Mouse (Mus musculus) layer of hippocampus, postnatal 14 days (tissue): ENCODE measurements around the gene Crtc3. TPM values are rescaled to one million over a fixed set of nuclear protein-coding genes. Genes with fewer than 3 reads are reported as not detected.

Experiments used
- DNase-seq, 2 experiments: peaks; one replicate each; pipeline ENCODE4 v3.0.0; 2021 to 2022; ENCODE audit warnings: low spot score in 2 of 2, mixed read lengths in 1 of 2
- long read RNA-seq, 2 experiments: library from polyadenylated mRNA; stranded (forward); transcript quantifications; one replicate each; pipeline ENCODE4 v2.0.0; 2021
- total RNA-seq, 2 experiments: library from RNA; stranded (reverse); gene quantifications; 2 replicates each; pipeline ENCODE4 v1.2.3; 2021

Crtc3 gene
- total RNA-seq = 10 to 100 TPM; 20.9 to 21.7 TPM
- long read RNA-seq, experiment 1, full-length matches to known transcripts = 2 of 2 reads
- long read RNA-seq, experiment 1, partial matches to known transcripts = 0 of 2 reads
- long read RNA-seq, experiment 1, other reads (novel, unspliced or antisense) = 0 of 2 reads
- long read RNA-seq, experiment 2, full-length matches to known transcripts = 1 of 5 reads
- long read RNA-seq, experiment 2, partial matches to known transcripts = 1 of 5 reads
- long read RNA-seq, experiment 2, other reads (novel, unspliced or antisense) = 3 of 5 reads

- DNase-seq = peak; percentile 62 to 73
These were observed at the start of gene Crtc3 for GRCm38 (mm10) chr7:80688556-80689220. Gene Crtc3 (minus strand): TSS chr7:80688877.

GRCm38 (mm10) chr7:80736199-80736598 is 47.5 kb upstream of the Crtc3 start:
- DNase-seq = no peak

- DNase-seq = no peak
These were observed 44.3 kb upstream of the Crtc3 start for GRCm38 (mm10) chr7:80732986-80733385.

- peak; percentile 73 for DNase-seq
These were observed 41.0 kb upstream of the Crtc3 start for GRCm38 (mm10) chr7:80729662-80730061.

- DNase-seq = peak in 1 of 2 experiments; percentile 49
These were observed 32.4 kb upstream of the Crtc3 start for GRCm38 (mm10) chr7:80721041-80721440.

GRCm38 (mm10) chr7:80719582-80719981 is 30.9 kb upstream of the Crtc3 start:
- no peak for DNase-seq

GRCm38 (mm10) chr7:80719038-80719437 is 30.4 kb upstream of the Crtc3 start:
- DNase-seq = no peak

GRCm38 (mm10) chr7:80718471-80718870 is 29.8 kb upstream of the Crtc3 start:
- DNase-seq = no peak

GRCm38 (mm10) chr7:80716758-80717157 is 28.1 kb upstream of the Crtc3 start:
- no peak for DNase-seq

- peak in 1 of 2 experiments; percentile 18 for DNase-seq
These were observed 26.6 kb upstream of the Crtc3 start for GRCm38 (mm10) chr7:80715306-80715705.

- no peak for DNase-seq
These were observed 22.8 kb upstream of the Crtc3 start for GRCm38 (mm10) chr7:80711496-80711895.

GRCm38 (mm10) chr7:80710333-80710732 is 21.7 kb upstream of the Crtc3 start:
- DNase-seq = no peak

GRCm38 (mm10) chr7:80704066-80704465 is 15.4 kb upstream of the Crtc3 start:
- no peak for DNase-seq

- no peak for DNase-seq
These were observed 13.8 kb upstream of the Crtc3 start for GRCm38 (mm10) chr7:80702510-80702909.

- no peak for DNase-seq
These were observed 11.0 kb upstream of the Crtc3 start for GRCm38 (mm10) chr7:80699709-80700108.

GRCm38 (mm10) chr7:80698940-80699339 is 10.3 kb upstream of the Crtc3 start:
- no peak for DNase-seq

GRCm38 (mm10) chr7:80697859-80698258 is 9.2 kb upstream of the Crtc3 start:
- no peak for DNase-seq

GRCm38 (mm10) chr7:80696903-80697302 is 8.2 kb upstream of the Crtc3 start:
- no peak for DNase-seq

GRCm38 (mm10) chr7:80696334-80696733 is 7.7 kb upstream of the Crtc3 start:
- DNase-seq = no peak

- DNase-seq = no peak
These were observed 3.8 kb upstream of the Crtc3 start for GRCm38 (mm10) chr7:80692472-80692871.

GRCm38 (mm10) chr7:80691131-80691530 is 2.5 kb upstream of the Crtc3 start:
- DNase-seq = peak; percentile 31 to 74

- peak in 1 of 2 experiments; percentile 55 for DNase-seq
These were observed 529 bp upstream of the Crtc3 start for GRCm38 (mm10) chr7:80689221-80689591.
